Mouse (Mus musculus) bone marrow, adult 2 months (tissue): ENCODE measurements at regions not wholly inside any gene's neighbourhood (a gene's known extent, or its start where the extent isn't known, plus 50 kb on each side); places are given as distances from the start of the nearest gene placed in this dataset.
A peak's percentile ranks its signal among the peaks of the same experiment; 100 is the strongest.

Experiments used
- H3K27ac ChIP-seq: fragments of 200-500 bp; 2 replicates; pipeline ENCODE4 v1.5.1; 2012; ENCODE audit warnings: low read depth, mild to moderate bottlenecking, control low read depth, inconsistent platforms, low read length; ENCODE audit not compliant: control insufficient read depth, poor library complexity, insufficient read depth
- H3K4me1 ChIP-seq: fragments of 200-500 bp; 2 replicates; pipeline ENCODE4 v1.6.1; 2011; ENCODE audit warnings: low read length; ENCODE audit not compliant: control insufficient read depth, insufficient read depth
- H3K4me3 ChIP-seq: fragments of 200-500 bp; replicated peaks from 2 replicates; pipeline ENCODE3; 2011; ENCODE audit warnings: mild to moderate bottlenecking, low read depth, low read length, control low read depth; ENCODE audit not compliant: control insufficient read depth
- CTCF ChIP-seq: fragments of 200-500 bp; IDR thresholded peaks from 2 replicates; pipeline ENCODE4 v1.5.1; 2011; ENCODE audit warnings: low read length, control low read depth; ENCODE audit not compliant: control insufficient read depth, insufficient read depth
- POLR2A ChIP-seq: fragments of 200-500 bp; IDR thresholded peaks from 2 replicates; pipeline ENCODE4 v1.6.1; 2011; ENCODE audit warnings: low read depth, mild to moderate bottlenecking, control low read depth, low read length, borderline replicate concordance; ENCODE audit not compliant: control insufficient read depth
- WGBS: fragments of 180-500 bp; shearing (Covaris S2); methylation state at CpG from one replicate; pipeline ENCODE4 v1.1.7; 2018; 5-methylcytosine and 5-hydroxymethylcytosine counted together

GRCm38 (mm10) chr1:164607061-164607460, 148.9 kb upstream of the Atp1b1 start:
- WGBS: 70% methylated on average over 5 of the region's 5 CpGs
- Histone ChIP-seq H3K27ac (no peak overlapping the region), H3K4me1 (no peaks in the 10 kb centered on the region; the same call in 1 of the 2 replicates), H3K4me3 (no peak overlapping the region)
- TF ChIP-seq CTCF (no peak), POLR2A (no peak)

- TF ChIP-seq CTCF: no peak
- TF ChIP-seq POLR2A: no peak
- H3K4me1 ChIP-seq: no peaks in the 10 kb centered on the region; the same call in 1 of the 2 replicates
- H3K4me3 ChIP-seq: no peak overlapping the region
- 80% methylated on average over 8 of the region's 8 CpGs for WGBS
- H3K27ac ChIP-seq: no peak overlapping the region
Observed at GRCm38 (mm10) chr1:164606141-164606754, 148.1 kb upstream of the Atp1b1 start.

DNA sequence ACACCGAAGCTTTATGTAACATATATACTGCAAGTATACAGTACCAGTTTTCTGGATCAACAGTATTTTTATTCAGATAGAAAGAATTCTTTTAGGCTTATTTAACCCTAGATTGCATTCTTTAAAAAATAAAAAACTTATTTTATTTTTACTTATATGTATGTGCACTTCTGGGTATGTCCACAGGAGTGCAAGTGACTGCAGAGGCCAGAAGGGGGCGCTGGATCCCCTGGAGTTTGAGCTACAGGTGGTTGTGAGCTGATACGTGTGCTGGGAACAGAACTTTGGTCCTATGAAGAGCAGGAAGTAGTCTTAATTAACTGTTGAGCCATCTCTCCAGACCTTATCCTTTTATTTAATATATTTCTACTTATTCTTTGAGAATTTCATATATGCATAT, 145.3 kb upstream of the Atp1b1 start:
- no peak for TF ChIP-seq POLR2A
- TF ChIP-seq CTCF: peak; percentile 20; the same call in 1 of the 2 replicates
- no peak overlapping the region for H3K27ac ChIP-seq
- 66% methylated on average over 3 of the region's 3 CpGs for WGBS
- H3K4me1 ChIP-seq: no peaks in the 10 kb centered on the region; the same call in 1 of the 2 replicates
- H3K4me3 ChIP-seq: no peak overlapping the region

DNA sequence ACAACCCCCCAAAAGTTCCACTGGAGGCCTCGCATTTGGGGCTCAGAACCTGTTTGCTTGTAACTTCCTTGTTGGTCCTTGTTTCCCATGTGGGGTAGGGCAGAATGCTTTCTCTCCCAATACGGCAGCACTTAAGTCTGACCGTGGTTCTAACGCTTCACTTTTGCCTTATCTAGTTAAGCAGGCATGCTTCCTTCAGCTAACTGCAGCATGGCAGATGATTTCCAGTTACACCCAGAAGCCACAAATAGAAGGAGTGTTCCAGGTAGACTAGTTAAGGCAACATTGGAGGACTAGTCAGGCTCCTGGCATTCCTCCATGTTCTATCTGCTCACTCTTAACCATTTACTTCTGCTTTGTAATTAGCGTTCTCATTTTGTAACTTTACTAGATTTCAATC, 144.4 kb upstream of the Atp1b1 start:
- H3K4me1 ChIP-seq: no peaks in the 10 kb centered on the region; the same call in 1 of the 2 replicates
- H3K27ac ChIP-seq: no peak overlapping the region
- 73% methylated on average over 5 of the region's 5 CpGs for WGBS
- TF ChIP-seq CTCF (no peak), POLR2A (no peak)
- no peak overlapping the region for H3K4me3 ChIP-seq

DNA sequence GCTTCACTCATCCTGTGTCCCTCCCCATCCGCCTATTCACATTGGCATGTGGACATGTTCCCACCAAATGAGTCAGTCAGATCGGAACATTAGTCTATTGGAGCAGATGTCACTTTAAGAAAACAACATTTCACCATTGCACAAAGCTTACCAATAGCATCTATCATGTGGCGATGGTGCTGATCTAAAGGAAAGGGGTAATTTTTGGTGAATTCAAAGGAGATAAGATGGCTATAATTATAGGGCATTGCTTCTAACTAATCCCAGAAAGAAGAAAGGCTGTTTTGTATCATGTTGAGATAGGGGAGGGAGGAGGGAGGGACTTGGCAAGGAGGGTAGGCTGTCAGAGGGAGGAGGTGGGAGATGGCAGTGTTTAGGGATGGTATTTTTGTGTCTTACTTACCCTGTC, 132.1 kb upstream of the Atp1b1 start:
- no peak overlapping the region for H3K27ac ChIP-seq
- H3K4me1 ChIP-seq: peaks cover 2% of the 10 kb centered on the region; the same call in 1 of the 2 replicates
- WGBS: 79% methylated on average over 3 of the region's 3 CpGs
- H3K4me3 ChIP-seq: no peak overlapping the region
- no peak for TF ChIP-seq POLR2A
- no peak for TF ChIP-seq CTCF

- TF ChIP-seq CTCF (no peak), POLR2A (no peak)
- Histone ChIP-seq H3K27ac (no peak overlapping the region), H3K4me1 (peaks cover 2% of the 10 kb centered on the region; the same call in 1 of the 2 replicates), H3K4me3 (no peak overlapping the region)
- WGBS: 17% methylated on average over 11 of the region's 11 CpGs
Observed at GRCm38 (mm10) chr1:164586066-164586989, 128.2 kb upstream of the Atp1b1 start.

DNA sequence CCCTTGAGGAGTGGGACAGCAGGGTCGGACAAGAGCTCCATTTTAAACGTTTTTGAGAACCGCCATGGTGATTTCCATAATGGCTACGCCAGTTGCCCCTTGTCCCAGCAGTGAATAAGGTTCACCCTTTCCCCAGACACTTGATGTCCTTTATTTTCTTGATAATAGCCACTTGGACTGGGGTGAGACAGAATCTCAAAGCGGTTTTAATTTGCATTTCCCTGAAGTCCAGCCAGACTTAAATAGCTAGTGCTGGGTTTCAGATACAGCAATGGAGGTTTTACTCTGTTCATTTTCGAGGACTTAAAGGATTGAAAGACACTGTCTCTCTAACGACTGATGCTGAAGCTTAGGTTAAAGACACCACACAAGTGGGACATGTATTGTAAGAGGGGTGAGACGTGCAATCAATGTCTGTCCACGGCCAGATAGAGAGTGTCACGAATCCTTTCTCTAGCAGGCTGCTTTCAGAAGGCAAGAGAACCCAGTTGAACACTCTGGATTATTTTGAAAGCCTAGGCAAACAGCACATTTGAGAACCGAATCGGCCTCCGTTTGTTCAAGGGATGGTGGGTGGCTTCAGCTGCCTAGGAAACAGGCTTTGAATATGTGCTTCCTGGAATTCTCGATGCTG, 118.8 kb upstream of the Atp1b1 start:
- WGBS: 75% methylated on average over 14 of the region's 14 CpGs
- Histone ChIP-seq H3K27ac (no peak overlapping the region), H3K4me1 (peaks cover 1% of the 10 kb centered on the region; the same call in 1 of the 2 replicates), H3K4me3 (no peak overlapping the region)
- no peak for TF ChIP-seq POLR2A
- no peak for TF ChIP-seq CTCF

GRCm38 (mm10) chr1:164573639-164574038, 115.5 kb upstream of the Atp1b1 start:
- H3K4me1 ChIP-seq: peaks cover 1% of the 10 kb centered on the region; the same call in 1 of the 2 replicates
- TF ChIP-seq CTCF: no peak
- no peak for TF ChIP-seq POLR2A
- H3K4me3 ChIP-seq: no peak overlapping the region
- 67% methylated on average over 5 of the region's 5 CpGs for WGBS
- H3K27ac ChIP-seq: no peak overlapping the region
